Mouse (Mus musculus) stomach, postnatal 0 days (tissue): ENCODE data around the gene Pnp. TPM values are rescaled to one million over a fixed set of nuclear protein-coding genes. Genes with fewer than 3 reads are reported as not detected.
"Not testable (repeated sequence)": the region's sequence is repeated elsewhere in the genome, so short reads cannot be mapped to it uniquely, and the experiment has no call there.

ENCODE experiments used
- ATAC-seq: fragments of 200-750 bp; cut with Nextera tagmentation; 2 replicates; pipeline ENCODE4 v1.8.0; 2017; ENCODE audit not compliant: low FRiP score, low TSS enrichment
- DNase-seq: peaks from one replicate; pipeline ENCODE4 v3.0.0-alpha.2; 2016; ENCODE audit warnings: low spot score
- H3K27ac ChIP-seq: fragments of 300-500 bp; sonication (generic); replicated peaks from 2 replicates; pipeline ENCODE4 v1.5.1; 2014; ENCODE audit warnings: mild to moderate bottlenecking, control low read depth
- H3K27me3 ChIP-seq: fragments of 300-500 bp; sonication (generic); 2 replicates; pipeline ENCODE4 v1.6.1; 2014; ENCODE audit warnings: low read length; ENCODE audit not compliant: control insufficient read depth, insufficient read depth
- H3K36me3 ChIP-seq: fragments of 300-500 bp; sonication (generic); 2 replicates; pipeline ENCODE4 v1.6.1; 2014; ENCODE audit warnings: low read length, mixed read lengths; ENCODE audit not compliant: control insufficient read depth, insufficient read depth
- H3K4me1 ChIP-seq: fragments of 300-500 bp; sonication (generic); replicated peaks from 2 replicates; pipeline ENCODE4 v1.6.1; 2014; ENCODE audit warnings: antibody characterized with exemption; ENCODE audit not compliant: control insufficient read depth, insufficient read depth
- H3K4me2 ChIP-seq: fragments of 300-500 bp; sonication (generic); replicated peaks from 2 replicates; pipeline ENCODE4 v1.6.1; 2014; ENCODE audit warnings: low read depth, mild to moderate bottlenecking, control low read depth, moderate library complexity
- H3K4me3 ChIP-seq: fragments of 300-500 bp; sonication (generic); 2 replicates; pipeline ENCODE4 v1.5.1; 2014; ENCODE audit warnings: low read depth, low read length, control low read depth
- H3K9ac ChIP-seq: fragments of 300-500 bp; sonication (generic); 2 replicates; pipeline ENCODE4 v1.6.1; 2014; ENCODE audit warnings: mild to moderate bottlenecking, low read length, control low read depth, mixed read lengths
- H3K9me3 ChIP-seq: fragments of 300-500 bp; sonication (generic); 2 replicates; pipeline ENCODE4 v1.6.1; 2016; ENCODE audit warnings: low read length; ENCODE audit not compliant: control insufficient read depth
- CTCF ChIP-seq: IDR thresholded peaks from 2 replicates; pipeline ENCODE4 v1.5.1; 2016; ENCODE audit warnings: antibody characterized with exemption, low read depth, mild to moderate bottlenecking, moderate library complexity
- EP300 ChIP-seq: optimal IDR thresholded peaks from 2 replicates; pipeline ENCODE3; 2016; ENCODE audit warnings: antibody characterized with exemption
- WGBS: fragments of 180-500 bp; shearing (Covaris S2); extraction: QIAGEN DNeasy Blood & Tissue Kit; methylation state at CpG from one replicate; pipeline ENCODE4 v1.1.7; 2014; 5-methylcytosine and 5-hydroxymethylcytosine counted together
- polyA plus RNA-seq: library from polyadenylated mRNA; unstranded; fragments of >200 nt; fragmentation: Nextera tagmentation; extraction: Ambion mirVana; gene quantifications from 2 replicates; pipeline ENCODE4 v1.2.1, GENCODE M21; 2015

Pnp gene
- polyA plus RNA-seq, 1 experiment from 2014 or later: 48.6 TPM

DNA sequence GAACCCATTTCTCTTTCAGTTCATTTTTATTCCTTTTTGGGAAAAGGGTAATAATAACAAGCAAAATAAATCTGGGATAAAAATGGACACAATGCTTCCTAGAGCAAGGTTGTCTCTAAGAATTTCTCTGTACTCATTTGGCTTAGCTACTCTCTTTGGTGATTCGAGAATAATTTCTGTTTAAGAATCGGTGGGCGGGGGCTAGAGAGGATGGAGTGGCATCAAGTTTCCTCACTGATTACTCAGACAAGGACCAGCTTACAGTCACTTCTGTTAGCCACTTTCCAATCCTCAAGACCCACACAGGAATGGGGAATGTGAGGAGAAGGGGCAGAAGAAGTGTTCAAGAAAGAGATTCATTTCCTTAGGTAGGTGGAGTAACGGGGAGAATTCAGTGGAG, 77.9 kb downstream of the Pnp start:
- H3K9ac ChIP-seq: no peak overlapping the region
- H3K27ac ChIP-seq: peak overlapping the region; percentile 93
- DNase-seq (no peak), ATAC-seq (no peak)
- 0 out of 2 replicates have a peak, but pooled peaks cover 8% of the 10 kb centered on the region for H3K4me1 ChIP-seq
- TF ChIP-seq CTCF (no peak), EP300 (no peak)
- no peak overlapping the region for H3K4me2 ChIP-seq
- H3K4me3 ChIP-seq: no peak overlapping the region
- no peaks in the 10 kb centered on the region for H3K9me3 ChIP-seq
- H3K27me3 ChIP-seq: no peaks in the 10 kb centered on the region
- H3K36me3 ChIP-seq: no peaks in the 10 kb centered on the region
- WGBS: 48% methylated on average over 4 of the region's 4 CpGs

DNA sequence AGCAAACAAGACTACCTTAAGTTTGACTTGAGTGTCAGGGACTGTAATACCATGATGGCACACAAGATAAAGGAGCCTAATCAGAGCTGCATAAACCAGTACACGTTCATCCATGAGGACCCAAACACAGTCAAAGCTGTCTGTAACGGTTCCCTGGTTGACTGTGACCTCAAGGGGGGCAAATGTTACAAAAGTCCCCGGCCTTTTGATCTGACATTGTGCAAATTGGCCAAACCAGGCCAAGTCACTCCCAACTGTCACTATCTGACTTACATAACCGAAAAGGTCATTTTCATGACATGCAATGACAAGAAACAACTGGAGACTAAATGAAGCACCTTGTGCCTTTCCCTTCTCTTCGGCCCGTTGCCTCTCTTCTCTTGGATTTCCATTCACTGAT, 78.7 kb downstream of the Pnp start:
- TF ChIP-seq CTCF (no peak), EP300 (no peak)
- WGBS: 79% methylated on average over 6 of the region's 6 CpGs
- DNase-seq (no peak), ATAC-seq (no peak)
- H3K36me3 ChIP-seq: no peaks in the 10 kb centered on the region
- H3K9ac ChIP-seq: no peak overlapping the region
- no peaks in the 10 kb centered on the region for H3K9me3 ChIP-seq
- H3K27me3 ChIP-seq: no peaks in the 10 kb centered on the region
- no peak overlapping the region for H3K4me2 ChIP-seq
- no peak overlapping the region; the same call in none of the 2 replicates for H3K27ac ChIP-seq
- H3K4me1 ChIP-seq: 0 out of 2 replicates have a peak, but pooled peaks cover 8% of the 10 kb centered on the region
- no peak overlapping the region for H3K4me3 ChIP-seq

DNA sequence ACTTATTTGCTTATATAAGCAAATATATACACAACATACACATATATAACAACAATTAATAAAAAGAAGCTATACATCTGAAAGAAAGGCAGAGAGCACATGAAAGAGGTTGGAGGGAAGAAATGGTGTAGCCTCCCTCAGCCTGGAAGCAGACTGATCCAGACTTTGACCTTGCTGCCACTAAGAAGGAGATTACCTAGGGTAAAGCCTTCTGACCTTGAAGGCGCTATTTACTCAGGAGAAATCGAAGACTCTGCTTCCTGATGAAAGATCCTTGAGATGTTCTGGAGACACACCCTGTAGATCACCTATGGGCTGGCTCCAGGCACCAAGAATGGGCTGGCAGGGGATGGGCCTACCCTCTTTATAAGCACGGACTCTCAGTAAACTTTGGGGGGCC, 83.8 kb downstream of the Pnp start:
- H3K4me3 ChIP-seq, H3K36me3 ChIP-seq, H3K4me1 ChIP-seq, DNase-seq, H3K9me3 ChIP-seq, ATAC-seq, H3K27ac ChIP-seq, H3K4me2 ChIP-seq, H3K9ac ChIP-seq, H3K27me3 ChIP-seq: not testable (repeated sequence)
- WGBS: 67% methylated on average over 3 of the region's 3 CpGs

Other genes starting within 250 kb of the Pnp start
- not detected in 2 replicates for gene Olfr747, start 237.9 kb upstream of the Pnp start, polyA plus RNA-seq
- not detected in 2 replicates for gene Olfr748, start 223.7 kb upstream of the Pnp start, polyA plus RNA-seq
- gene Olfr749, start 186.0 kb upstream of the Pnp start, polyA plus RNA-seq: not detected in 2 replicates
- 35.1 and 37.0 TPM in 2 replicates for gene Ttc5, start 145.6 kb upstream of the Pnp start, polyA plus RNA-seq
- gene Ccnb1ip1, start 123.3 kb upstream of the Pnp start, polyA plus RNA-seq: not detected in 2 replicates
- gene Parp2, start 123.2 kb upstream of the Pnp start, polyA plus RNA-seq: 27.9 and 28.7 TPM in 2 replicates
- 6.2 and 7.8 TPM in 2 replicates for gene Tep1, start 60.5 kb upstream of the Pnp start, polyA plus RNA-seq
- gene Klhl33, start 33.6 kb upstream of the Pnp start, polyA plus RNA-seq: 0.31 and 0.33 TPM in 2 replicates
- gene Osgep, start 6.2 kb upstream of the Pnp start, polyA plus RNA-seq: 69.4 and 71.7 TPM in 2 replicates
- gene Apex1, start 6.1 kb upstream of the Pnp start, polyA plus RNA-seq: 92.1 and 100.0 TPM in 2 replicates
- 38.3 and 42.7 TPM in 2 replicates for gene Pip4p1, start 226 bp upstream of the Pnp start, polyA plus RNA-seq
- gene Gm49342, start 13.4 kb downstream of the Pnp start, polyA plus RNA-seq: not detected in 2 replicates
- 0.33 and 0.40 TPM in 2 replicates for gene Pnp2, start 24.9 kb downstream of the Pnp start, polyA plus RNA-seq
- gene Rnase10, start 76.7 kb downstream of the Pnp start, polyA plus RNA-seq: 0.11 and 0.23 TPM in 2 replicates
- not detected in 2 replicates for gene Rnase9, start 110.8 kb downstream of the Pnp start, polyA plus RNA-seq
- gene Rnase11, start 119.1 kb downstream of the Pnp start, polyA plus RNA-seq: not detected in 2 replicates
- 0.52 and 0.57 TPM in 2 replicates for gene Rnase12, start 126.6 kb downstream of the Pnp start, polyA plus RNA-seq
- not detected in 2 replicates for gene Olfr750, start 143.4 kb downstream of the Pnp start, polyA plus RNA-seq
- 152 and 157 TPM in 2 replicates for gene Rnase4, start 160.0 kb downstream of the Pnp start, polyA plus RNA-seq
- 27.7 and 29.5 TPM in 2 replicates for gene Ang, start 160.1 kb downstream of the Pnp start, polyA plus RNA-seq
- gene Eddm3b, start 183.3 kb downstream of the Pnp start, polyA plus RNA-seq: not detected in 2 replicates
- 1.2 and 1.3 TPM in 2 replicates for gene Rnase6, start 192.8 kb downstream of the Pnp start, polyA plus RNA-seq
- gene Rnase1, start 215.7 kb downstream of the Pnp start, polyA plus RNA-seq: 21.1 and 24.2 TPM in 2 replicates
- gene Rnase2b, start 231.2 kb downstream of the Pnp start, polyA plus RNA-seq: 0.31 and 0.39 TPM in 2 replicates